Mouse (Mus musculus) megakaryocyte, embryonic 14.5 days (primary cell): Measurements from ENCODE around the gene Srgap3.

Experiments
- FLI1 ChIP-seq: IDR thresholded peaks from 2 replicates; pipeline ENCODE4 v1.6.1; 2012; ENCODE audit warnings: low read length, inconsistent platforms, mixed read lengths
- GATA1 ChIP-seq: IDR thresholded peaks from 3 replicates; pipeline ENCODE4 v1.6.1; 2012; ENCODE audit warnings: mixed read lengths, low read length, inconsistent platforms, borderline replicate concordance

- no peak for TF ChIP-seq FLI1
- no peak for TF ChIP-seq GATA1
Measured at GRCm38 (mm10) chr6:112700392-112700791, 246.7 kb downstream of the Srgap3 start.
